Mouse (Mus musculus) CH12.LX (cell line): ENCODE results near the gene Etnk2. TPM values are rescaled to one million over a fixed set of nuclear protein-coding genes. Genes with fewer than 3 reads are reported as not detected.
A peak's percentile ranks its signal among the peaks of the same experiment; 100 is the strongest.

Experiments used
- DNase-seq: peaks from one replicate; pipeline ENCODE4 v3.0.0-alpha.2; 2013; ENCODE audit errors: extremely low read depth
- H3K27ac ChIP-seq: 2 replicates; pipeline ENCODE4 v1.5.1; 2012; ENCODE audit warnings: low read depth, mild to moderate bottlenecking, control low read depth, moderate library complexity; ENCODE audit not compliant: insufficient read depth
- H3K27me3 ChIP-seq: replicated peaks from 2 replicates; pipeline ENCODE3; 2012; ENCODE audit warnings: inconsistent platforms
- H3K36me3 ChIP-seq, 2 experiments: replicated peaks in 1 of 2; 2 replicates each; pipeline versions ENCODE3 to v1.6.1; 2012; ENCODE audit warnings: inconsistent platforms in 1 of 2, low read length in 1 of 2, mild to moderate bottlenecking in 1 of 2, mixed read lengths in 1 of 2, moderate library complexity in 1 of 2; ENCODE audit not compliant: control insufficient read depth in 1 of 2, insufficient read depth in 1 of 2
- H3K4me1 ChIP-seq, 2 experiments: 2 replicates each; pipeline ENCODE4 v1.6.1; 2012; ENCODE audit warnings: inconsistent platforms in 1 of 2, moderate library complexity in 1 of 2; ENCODE audit not compliant: insufficient read depth in 2 of 2, control insufficient read depth in 1 of 2
- H3K4me2 ChIP-seq: 2 replicates; pipeline ENCODE4 v1.6.1; 2012; ENCODE audit warnings: low read depth, mild to moderate bottlenecking, control low read depth; ENCODE audit not compliant: poor library complexity, insufficient read depth, severe bottlenecking
- H3K4me3 ChIP-seq, 3 experiments: fragments of 150-350 bp in 1 of 3; sonication (generic) in 1 of 3; replicated peaks in 1 of 3; 2 replicates each; pipeline versions ENCODE3 to v1.5.1; 2011 to 2012; ENCODE audit warnings: low read depth in 2 of 3, low read length in 2 of 3, mild to moderate bottlenecking in 2 of 3, moderate library complexity in 2 of 3, control low read depth in 1 of 3, improper control_type of control experiment in 1 of 3, inconsistent platforms in 1 of 3, mixed read lengths in 1 of 3; ENCODE audit not compliant: poor library complexity in 1 of 3
- H3K79me2 ChIP-seq: replicated peaks from 2 replicates; pipeline ENCODE4 v1.6.1; 2012; ENCODE audit warnings: mild to moderate bottlenecking, moderate library complexity; ENCODE audit not compliant: control insufficient read depth, poor library complexity, insufficient read depth, severe bottlenecking; ENCODE audit errors: extremely low read depth
- H3K9ac ChIP-seq: 2 replicates; pipeline ENCODE4 v1.6.1; 2012; ENCODE audit warnings: low read depth, mild to moderate bottlenecking, control low read depth, moderate library complexity; ENCODE audit not compliant: insufficient read depth
- H3K9me3 ChIP-seq: replicated peaks from 2 replicates; pipeline ENCODE3; 2012; ENCODE audit warnings: low read length, inconsistent platforms, mixed read lengths
- BHLHE40 ChIP-seq: IDR thresholded peaks from 2 replicates; pipeline ENCODE4 v1.6.1; 2011; ENCODE audit warnings: mild to moderate bottlenecking, low read depth, low read length, improper control_type of control experiment
- CHD1 ChIP-seq: IDR thresholded peaks from 2 replicates; pipeline ENCODE4 v1.6.1; 2012; ENCODE audit warnings: low read depth, low read length, improper control_type of control experiment, inconsistent platforms
- CTCF ChIP-seq, 2 experiments: IDR thresholded peaks in 1 of 2; conservative IDR thresholded peaks in 1 of 2; 2 replicates each; pipeline ENCODE4 v1.5.1; 2011 to 2012; ENCODE audit warnings: low read depth in 2 of 2, low read length in 2 of 2, improper control_type of control experiment in 1 of 2, inconsistent platforms in 1 of 2, mild to moderate bottlenecking in 1 of 2, moderate library complexity in 1 of 2
- E2F4 ChIP-seq: IDR thresholded peaks from 2 replicates; pipeline ENCODE4 v1.6.1; 2011; ENCODE audit warnings: low read depth, low read length, improper control_type of control experiment; ENCODE audit not compliant: insufficient replicate concordance
- ELF1 ChIP-seq: IDR thresholded peaks from 2 replicates; pipeline ENCODE4 v1.6.1; 2014; ENCODE audit warnings: low read depth, mild to moderate bottlenecking, inconsistent platforms, low read length, improper control_type of control experiment
- EP300 ChIP-seq: IDR thresholded peaks from 2 replicates; pipeline ENCODE4 v1.6.1; 2011; ENCODE audit warnings: low read length, improper control_type of control experiment
- ETS1 ChIP-seq: conservative IDR thresholded peaks from 2 replicates; pipeline ENCODE4 v1.6.1; 2012; ENCODE audit warnings: low read depth, mild to moderate bottlenecking, inconsistent platforms, low read length, improper control_type of control experiment, moderate library complexity
- GABPA ChIP-seq: IDR thresholded peaks from 2 replicates; pipeline ENCODE4 v1.6.1; 2012; ENCODE audit warnings: low read depth, low read length, improper control_type of control experiment, inconsistent platforms; ENCODE audit not compliant: insufficient replicate concordance
- HCFC1 ChIP-seq: IDR thresholded peaks from 2 replicates; pipeline ENCODE4 v1.6.1; 2012; ENCODE audit warnings: low read depth, mild to moderate bottlenecking, inconsistent platforms, low read length, improper control_type of control experiment
- JUN ChIP-seq: IDR thresholded peaks from 2 replicates; pipeline ENCODE4 v1.6.1; 2011; ENCODE audit warnings: low read depth, mild to moderate bottlenecking, low read length, improper control_type of control experiment, moderate library complexity; ENCODE audit not compliant: insufficient read depth
- JUND ChIP-seq: conservative IDR thresholded peaks from 2 replicates; pipeline ENCODE4 v1.6.1; 2011; ENCODE audit warnings: low read depth, low read length, improper control_type of control experiment
- KAT2A ChIP-seq: IDR thresholded peaks from 2 replicates; pipeline ENCODE4 v1.6.1; 2012; ENCODE audit warnings: low read length, improper control_type of control experiment, inconsistent platforms; ENCODE audit not compliant: insufficient replicate concordance
- MAX ChIP-seq: IDR thresholded peaks from 2 replicates; pipeline ENCODE4 v1.6.1; 2011; ENCODE audit warnings: low read length, improper control_type of control experiment
- MEF2A ChIP-seq: IDR thresholded peaks from 2 replicates; pipeline ENCODE4 v1.6.1; 2014; ENCODE audit warnings: low read depth, mild to moderate bottlenecking, inconsistent platforms, low read length, improper control_type of control experiment, borderline replicate concordance
- NRF1 ChIP-seq: IDR thresholded peaks from 2 replicates; pipeline ENCODE4 v1.6.1; 2014; ENCODE audit warnings: low read depth, mild to moderate bottlenecking, inconsistent platforms, low read length, improper control_type of control experiment, moderate library complexity
- POLR2AphosphoS2 ChIP-seq: IDR thresholded peaks from 2 replicates; pipeline ENCODE4 v1.6.1; 2011; ENCODE audit warnings: low read depth, low read length, improper control_type of control experiment
- SIN3A ChIP-seq: IDR thresholded peaks from 2 replicates; pipeline ENCODE4 v1.6.1; 2012; ENCODE audit warnings: low read length, improper control_type of control experiment, inconsistent platforms
- SMC3 ChIP-seq: IDR thresholded peaks from 2 replicates; pipeline ENCODE4 v1.6.1; 2011; ENCODE audit warnings: low read depth, low read length, improper control_type of control experiment
- TBP ChIP-seq: conservative IDR thresholded peaks from 2 replicates; pipeline ENCODE4 v1.6.1; 2011; ENCODE audit warnings: low read depth, low read length, improper control_type of control experiment
- TCF12 ChIP-seq: IDR thresholded peaks from 2 replicates; pipeline ENCODE4 v1.6.1; 2014; ENCODE audit warnings: low read depth, mild to moderate bottlenecking, inconsistent platforms, low read length, improper control_type of control experiment
- UBTF ChIP-seq: IDR thresholded peaks from 2 replicates; pipeline ENCODE4 v1.6.1; 2012; ENCODE audit warnings: low read depth, mild to moderate bottlenecking, inconsistent platforms, low read length, improper control_type of control experiment, moderate library complexity
- ZC3H11A ChIP-seq: IDR thresholded peaks from 2 replicates; pipeline ENCODE4 v1.6.1; 2012; ENCODE audit warnings: low read depth, mild to moderate bottlenecking, inconsistent platforms, low read length, improper control_type of control experiment
- dilution Hi-C: fragments of 300-500 bp; cut with MboI; formaldehyde crosslinking; loops from 2 replicates; pipeline ENCODE4 v1.14.3; 2020; ENCODE audit warnings: low sequenced_read_pairs; ENCODE audit not compliant: extremely low pct_unique_long_range_greater_than_20kb, extremely low pct_ligation_motif_present
- in situ Hi-C: fragments of 300-500 bp; cut with MboI; formaldehyde crosslinking; loops from 3 replicates; pipeline ENCODE4 v1.14.3; 2019; ENCODE audit warnings: low sequenced_read_pairs, low pct_ligation_motif_present, low pct_unique_long_range_greater_than_20kb, mixed read lengths
- polyA plus RNA-seq: library from polyadenylated mRNA; unstranded; fragments of >175 nt; gene quantifications from 2 replicates; pipeline ENCODE4 v1.2.1, GENCODE M21; 2012; ENCODE audit warnings: low read depth; ENCODE audit not compliant: insufficient read length
- total RNA-seq, 2 experiments: library from RNA; depleted of rRNA; stranded (reverse); fragments of 300-350 nt in 1 of 2; fragments of >200 nt in 1 of 2; gene quantifications; 2 replicates each; pipeline ENCODE4 v1.2.3; 2012 to 2014

The Etnk2 gene
- total and polyA plus RNA-seq, 3 experiments = 0.30 TPM; not detected in 2

GRCm38 (mm10) chr1:133362103-133362502 is 1.3 kb upstream of the Etnk2 start:
- TF ChIP-seq POLR2AphosphoS2 (no peak), JUND (no peak)
- DNase-seq = no peak
- Histone ChIP-seq H3K4me3 (no peak overlapping the region), H3K27me3 (peaks cover 93% of the 10 kb centered on the region), H3K4me2 (no peak overlapping the region), H3K4me1 (peaks cover 8 to 18% of the 10 kb centered on the region in 2 experiments; a peak in 3 of 4 replicates), H3K9me3 (peaks cover 7% of the 10 kb centered on the region), H3K9ac (no peak overlapping the region), H3K79me2 (no peaks in the 10 kb centered on the region), H3K36me3 (no peaks in the 10 kb centered on the region), H3K27ac (no peak overlapping the region)
- in situ Hi-C loops = loop anchor here (25.0 kb wide), 1 partner anchor 325 kb away; the partner anchor contains the start of genes Mdm4 and Pik3c2b
- dilution Hi-C loops = no loop called here

GRCm38 (mm10) chr1:133364022-133364630 is 754 bp downstream of the Etnk2 start:
- H3K4me3 ChIP-seq = peak overlapping the region in 2 of 3 experiments; percentile 33 to 58
- H3K4me2 ChIP-seq = peak overlapping the region; percentile 67
- no peaks in the 10 kb centered on the region for H3K36me3 ChIP-seq
- H3K9me3 ChIP-seq = peaks cover 7% of the 10 kb centered on the region
- no peak overlapping the region for H3K9ac ChIP-seq
- no peak for DNase-seq
- in situ Hi-C loops = loop anchor here (25.0 kb wide), 1 partner anchor 327 kb away; the partner anchor contains the start of genes Mdm4 and Pik3c2b
- H3K79me2 ChIP-seq = no peaks in the 10 kb centered on the region
- no peak for TF ChIP-seq TBP
- TF ChIP-seq EP300 = no peak
- no peak for TF ChIP-seq CTCF (conservative IDR thresholded peaks at IDR 0.05 in 1 of 2, IDR thresholded peaks at IDR 0.05 in 1 of 2; ENCODE audit: low read depth in 2 of 2, low read length in 2 of 2)
- TF ChIP-seq GABPA = no peak
- TF ChIP-seq POLR2AphosphoS2 = no peak
- TF ChIP-seq TCF12 = no peak
- TF ChIP-seq NRF1 = no peak
- no peak for TF ChIP-seq UBTF
- TF ChIP-seq CHD1 = no peak
- no peak for TF ChIP-seq SMC3
- TF ChIP-seq, all 38 proteins: peak for 0
- dilution Hi-C loops = no loop called here
- H3K4me1 ChIP-seq = peaks cover 9 to 26% of the 10 kb centered on the region in 2 experiments; a peak in 3 of 4 replicates
- H3K27me3 ChIP-seq = peaks cover 92% of the 10 kb centered on the region
- no peak overlapping the region for H3K27ac ChIP-seq

DNA sequence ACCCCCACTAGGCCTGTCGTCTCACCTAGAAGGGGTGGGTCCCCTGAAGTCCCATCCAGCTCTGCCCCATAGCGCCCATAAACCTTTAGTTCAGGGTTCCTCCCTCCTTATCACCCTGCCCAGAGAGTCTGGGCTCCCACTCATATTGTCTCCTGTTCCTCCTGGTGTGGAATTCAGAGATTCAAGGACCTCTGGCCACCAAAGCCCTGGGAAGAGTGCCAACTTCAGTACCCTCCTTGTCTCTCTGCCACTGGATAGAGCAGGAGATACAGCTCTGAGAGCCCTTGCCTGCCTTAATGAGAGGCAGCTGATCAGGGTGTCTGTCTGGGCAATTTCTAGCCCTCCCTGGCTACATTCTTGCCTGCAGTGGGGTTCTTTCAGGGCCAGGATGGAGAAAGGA is 1.5 kb downstream of the Etnk2 start:
- Histone ChIP-seq H3K4me1 (peaks cover 9 to 26% of the 10 kb centered on the region in 2 experiments; a peak in 3 of 4 replicates), H3K4me3 (no peak overlapping the region), H3K4me2 (no peak overlapping the region), H3K27ac (no peak overlapping the region), H3K9me3 (peaks cover 7% of the 10 kb centered on the region), H3K79me2 (no peaks in the 10 kb centered on the region), H3K9ac (no peak overlapping the region), H3K27me3 (peaks cover 92% of the 10 kb centered on the region), H3K36me3 (no peaks in the 10 kb centered on the region)
- dilution Hi-C loops = no loop called here
- DNase-seq = no peak
- in situ Hi-C loops = loop anchor here (25.0 kb wide), 1 partner anchor 328 kb away; the partner anchor contains the start of genes Mdm4 and Pik3c2b
- TF ChIP-seq BHLHE40 = no peak
- TF ChIP-seq ZC3H11A = no peak
- TF ChIP-seq JUN = no peak
- no peak for TF ChIP-seq HCFC1
- TF ChIP-seq E2F4 = no peak
- no peak for TF ChIP-seq ELF1
- TF ChIP-seq KAT2A = no peak
- TF ChIP-seq NRF1 = no peak
- no peak for TF ChIP-seq CHD1
- no peak for TF ChIP-seq ETS1
- no peak for TF ChIP-seq EP300
- TF ChIP-seq SIN3A = no peak
- TF ChIP-seq MEF2A = no peak
- no peak for TF ChIP-seq UBTF
- TF ChIP-seq MAX = no peak
